Mouse (Mus musculus): ENCODE measurements around the gene Lpp.

Lpp gene

GRCm38 (mm10) chr16:24801780-24802179, 408.5 kb downstream of the Lpp start:
- DNase-seq (ENCODE audit: low spot score in 2 of 2) = no peak

- DNase-seq (ENCODE audit: low spot score in 2 of 2) = no peak
Observed at GRCm38 (mm10) chr16:24806093-24806492, 412.8 kb downstream of the Lpp start.

GRCm38 (mm10) chr16:24807565-24807964, 414.3 kb downstream of the Lpp start:
- no peak for DNase-seq (ENCODE audit: low spot score in 2 of 2)

GRCm38 (mm10) chr16:24809811-24810210, 416.5 kb downstream of the Lpp start:
- DNase-seq (ENCODE audit: low spot score in 2 of 2) = peak in 1 of 2 experiments; percentile 8

GRCm38 (mm10) chr16:24816621-24817020, 423.3 kb downstream of the Lpp start:
- no peak for DNase-seq (ENCODE audit: low spot score in 2 of 2)

GRCm38 (mm10) chr16:24817381-24817780, 424.1 kb downstream of the Lpp start:
- DNase-seq (ENCODE audit: low spot score in 2 of 2) = no peak

GRCm38 (mm10) chr16:24819127-24819526, 425.8 kb downstream of the Lpp start:
- DNase-seq (ENCODE audit: low spot score in 2 of 2) = no peak

- DNase-seq (ENCODE audit: low spot score in 2 of 2) = no peak
Observed at GRCm38 (mm10) chr16:24822182-24822875, 429.0 kb downstream of the Lpp start.

- DNase-seq (ENCODE audit: low spot score in 2 of 2) = no peak
Observed at GRCm38 (mm10) chr16:24822918-24823317, 429.6 kb downstream of the Lpp start.

GRCm38 (mm10) chr16:24826390-24826789, 433.1 kb downstream of the Lpp start:
- no peak for DNase-seq (ENCODE audit: low spot score in 2 of 2)

- DNase-seq (ENCODE audit: low spot score in 2 of 2) = no peak
Observed at GRCm38 (mm10) chr16:24828207-24828803, 435.0 kb downstream of the Lpp start.

- DNase-seq (ENCODE audit: low spot score in 2 of 2) = no peak
Observed at GRCm38 (mm10) chr16:24829860-24830259, 436.6 kb downstream of the Lpp start.

GRCm38 (mm10) chr16:24830939-24831338, 437.6 kb downstream of the Lpp start:
- DNase-seq (ENCODE audit: low spot score in 2 of 2) = no peak

- no peak for DNase-seq (ENCODE audit: low spot score in 2 of 2)
Observed at GRCm38 (mm10) chr16:24833221-24833620, 439.9 kb downstream of the Lpp start.

GRCm38 (mm10) chr16:24834536-24834935, 441.2 kb downstream of the Lpp start:
- no peak for DNase-seq (ENCODE audit: low spot score in 2 of 2)

GRCm38 (mm10) chr16:24836550-24836949, 443.2 kb downstream of the Lpp start:
- DNase-seq (ENCODE audit: low spot score in 2 of 2) = no peak

- no peak for DNase-seq (ENCODE audit: low spot score in 2 of 2)
Observed at GRCm38 (mm10) chr16:24839018-24839417, 445.7 kb downstream of the Lpp start.

- DNase-seq (ENCODE audit: low spot score in 2 of 2) = no peak
Observed at GRCm38 (mm10) chr16:24840073-24840472, 446.8 kb downstream of the Lpp start.

GRCm38 (mm10) chr16:24846141-24846540, 452.8 kb downstream of the Lpp start:
- DNase-seq (ENCODE audit: low spot score in 2 of 2) = no peak

- no peak for DNase-seq (ENCODE audit: low spot score in 2 of 2)
Observed at GRCm38 (mm10) chr16:24859509-24860140, 466.3 kb downstream of the Lpp start.

GRCm38 (mm10) chr16:24860445-24860844, 467.1 kb downstream of the Lpp start:
- DNase-seq (ENCODE audit: low spot score in 2 of 2) = no peak

GRCm38 (mm10) chr16:24861374-24861773, 468.1 kb downstream of the Lpp start:
- DNase-seq (ENCODE audit: low spot score in 2 of 2) = no peak

- no peak for DNase-seq (ENCODE audit: low spot score in 2 of 2)
Observed at GRCm38 (mm10) chr16:24874235-24874634, 480.9 kb downstream of the Lpp start.

Data from right cerebral cortex, postnatal 36 days (tissue).